Mouse (Mus musculus) naive thymus-derived CD4-positive, alpha-beta T cell, adult 2 months (primary cell): ENCODE data around the gene Gm29554.
"Not testable (repeated sequence)": the region's sequence is repeated elsewhere in the genome, so short reads cannot be mapped to it uniquely, and the experiment has no call there.

Experiments used
- DNase-seq: peaks from one replicate; pipeline ENCODE4 v3.0.0-alpha.2; 2011; ENCODE audit warnings: low read depth

The Gm29554 gene

DNA sequence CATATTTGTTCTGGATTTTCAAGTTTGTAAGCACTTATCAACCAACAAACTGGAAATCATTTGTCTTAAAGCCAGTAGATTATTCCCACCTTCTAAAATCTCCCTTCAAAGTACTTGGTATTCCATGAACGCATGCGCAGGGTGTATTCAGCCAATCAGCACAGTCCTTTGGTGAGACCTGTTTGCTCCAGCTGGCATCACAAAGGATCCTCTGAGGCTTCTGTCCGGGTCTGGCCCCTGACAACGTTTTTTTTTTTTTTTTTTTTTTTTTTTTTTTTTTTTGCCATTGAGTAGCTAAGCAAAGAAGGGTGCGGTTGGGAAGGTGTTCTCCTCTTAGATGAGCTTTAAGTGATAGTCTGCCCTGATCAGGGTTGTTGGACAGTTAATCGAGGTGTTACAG is at the start of gene Gm29554:
TSS of gene Gm29554 (plus strand) at position 301 of the 400 bp plus-strand sequence.
- DNase-seq: not testable (repeated sequence)
